Mouse (Mus musculus): Measurements from ENCODE around the gene Inmt. TPM values are rescaled to one million over a fixed set of nuclear protein-coding genes. Genes with fewer than 3 reads are reported as not detected.
A peak's percentile ranks its signal among the peaks of the same experiment; 100 is the strongest.

The Inmt gene
- total RNA-seq, 1 experiment from 2014 or later, result not detected

- ATAC-seq (replicated peaks in 1 of 2; ENCODE audit: insufficient read depth in 1 of 2, low FRiP score in 2 of 2, low TSS enrichment in 1 of 2, low read depth in 1 of 2, poor library complexity in 2 of 2, severe bottlenecking in 2 of 2), result no peak
Observed at GRCm38 (mm10) chr6:55175456-55175855, 613 bp upstream of the Inmt start.

- no peak for ATAC-seq (replicated peaks in 1 of 2; ENCODE audit: insufficient read depth in 1 of 2, low FRiP score in 2 of 2, low TSS enrichment in 1 of 2, low read depth in 1 of 2, poor library complexity in 2 of 2, severe bottlenecking in 2 of 2)
Observed at GRCm38 (mm10) chr6:55173941-55174349, 898 bp downstream of the Inmt start.

DNA sequence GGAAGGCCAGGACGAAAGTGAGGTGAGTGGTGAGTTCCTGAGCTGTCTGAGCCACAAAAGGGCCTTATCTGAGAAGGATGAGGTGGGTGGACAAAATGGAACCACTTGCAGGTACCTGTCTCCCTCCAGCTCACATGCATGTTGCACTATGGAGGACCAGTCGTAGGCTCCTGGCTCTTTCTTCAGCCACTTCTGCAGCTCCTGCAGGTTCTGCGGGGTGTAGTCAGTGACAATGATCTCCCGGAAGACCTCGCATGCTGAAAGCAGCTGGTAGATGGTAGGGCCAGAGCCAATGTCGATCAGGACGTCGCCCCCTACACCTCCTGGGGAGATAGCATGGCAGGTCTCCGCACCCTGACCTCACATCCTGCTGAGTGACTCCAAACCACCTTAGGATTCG lies 1.7 kb downstream of the Inmt start:
- ATAC-seq (replicated peaks in 1 of 2; ENCODE audit: insufficient read depth in 1 of 2, low FRiP score in 2 of 2, low TSS enrichment in 1 of 2, low read depth in 1 of 2, poor library complexity in 2 of 2, severe bottlenecking in 2 of 2), result no peak

GRCm38 (mm10) chr6:55171638-55172037 lies 3.2 kb downstream of the Inmt start:
- no peak for ATAC-seq (replicated peaks in 1 of 2; ENCODE audit: insufficient read depth in 1 of 2, low FRiP score in 2 of 2, low TSS enrichment in 1 of 2, low read depth in 1 of 2, poor library complexity in 2 of 2, severe bottlenecking in 2 of 2)

DNA sequence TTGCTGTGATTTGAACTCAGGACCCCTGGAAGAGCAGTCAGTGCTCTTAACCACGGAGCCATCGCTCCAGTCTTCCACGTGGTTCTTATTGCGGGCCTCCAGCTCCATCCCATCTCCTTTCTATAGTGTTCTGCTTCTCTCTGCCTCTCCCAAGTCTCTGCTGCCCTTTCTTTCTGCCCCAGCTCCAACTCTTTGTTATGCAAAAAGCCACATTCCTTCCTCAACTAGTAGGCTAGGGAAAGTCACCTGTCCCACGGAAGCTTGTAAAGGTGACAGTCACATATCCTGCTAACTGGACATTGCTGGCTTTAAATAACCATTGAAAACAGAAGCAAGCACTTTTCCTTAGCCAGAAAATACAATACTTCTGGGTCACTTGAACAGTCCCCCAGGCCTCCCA lies 5.0 kb downstream of the Inmt start:
- ATAC-seq (replicated peaks in 1 of 2; ENCODE audit: insufficient read depth in 1 of 2, low FRiP score in 2 of 2, low TSS enrichment in 1 of 2, low read depth in 1 of 2, poor library complexity in 2 of 2, severe bottlenecking in 2 of 2), result no peak

- ATAC-seq (replicated peaks in 1 of 2; ENCODE audit: insufficient read depth in 1 of 2, low FRiP score in 2 of 2, low TSS enrichment in 1 of 2, low read depth in 1 of 2, poor library complexity in 2 of 2, severe bottlenecking in 2 of 2), result peak; percentile 66 to 85
Observed at GRCm38 (mm10) chr6:55166777-55167463, 7.9 kb downstream of the Inmt start.

DNA sequence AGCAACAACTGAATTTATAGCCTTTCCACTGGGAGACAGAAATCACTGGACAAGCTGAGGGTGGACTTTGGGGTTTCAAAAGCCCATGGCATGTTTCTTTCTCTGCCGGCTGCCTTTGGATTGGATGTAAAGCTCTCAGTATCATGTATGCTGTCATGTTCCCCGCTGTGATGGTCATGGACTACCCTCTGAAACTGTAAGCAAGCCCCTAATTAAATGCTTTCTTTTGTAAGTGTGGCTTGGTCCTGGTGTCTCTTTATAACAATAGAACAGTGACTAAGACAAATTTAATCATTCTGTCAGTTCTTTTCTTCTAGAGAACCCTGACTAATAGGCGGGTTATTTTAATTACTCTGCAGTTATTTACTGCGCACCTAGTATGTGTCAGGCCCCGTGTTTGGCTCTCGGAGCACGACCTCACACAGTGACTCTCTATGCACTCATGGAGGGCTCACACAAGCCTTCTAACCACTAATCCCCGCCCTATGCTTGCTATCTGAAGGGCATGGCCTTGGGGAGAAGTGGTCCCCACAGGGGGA lies 11.7 kb downstream of the Inmt start:
- ATAC-seq (replicated peaks in 1 of 2; ENCODE audit: insufficient read depth in 1 of 2, low FRiP score in 2 of 2, low TSS enrichment in 1 of 2, low read depth in 1 of 2, poor library complexity in 2 of 2, severe bottlenecking in 2 of 2), result no peak

- 0 out of 4 replicates have a peak, but pooled peaks of 1 of the 2 experiments have one; percentile 34 for ATAC-seq (replicated peaks in 1 of 2; ENCODE audit: insufficient read depth in 1 of 2, low FRiP score in 2 of 2, low TSS enrichment in 1 of 2, low read depth in 1 of 2, poor library complexity in 2 of 2, severe bottlenecking in 2 of 2)
Observed at GRCm38 (mm10) chr6:55161311-55161761, 13.5 kb downstream of the Inmt start.

GRCm38 (mm10) chr6:55159256-55159655 lies 15.6 kb downstream of the Inmt start:
- ATAC-seq (replicated peaks in 1 of 2; ENCODE audit: insufficient read depth in 1 of 2, low FRiP score in 2 of 2, low TSS enrichment in 1 of 2, low read depth in 1 of 2, poor library complexity in 2 of 2, severe bottlenecking in 2 of 2), result no peak

GRCm38 (mm10) chr6:55152226-55152625 lies 22.6 kb downstream of the Inmt start:
- no peak for ATAC-seq (replicated peaks in 1 of 2; ENCODE audit: insufficient read depth in 1 of 2, low FRiP score in 2 of 2, low TSS enrichment in 1 of 2, low read depth in 1 of 2, poor library complexity in 2 of 2, severe bottlenecking in 2 of 2)

GRCm38 (mm10) chr6:55146138-55146537 lies 28.7 kb downstream of the Inmt start:
- no peak for ATAC-seq (replicated peaks in 1 of 2; ENCODE audit: insufficient read depth in 1 of 2, low FRiP score in 2 of 2, low TSS enrichment in 1 of 2, low read depth in 1 of 2, poor library complexity in 2 of 2, severe bottlenecking in 2 of 2)

DNA sequence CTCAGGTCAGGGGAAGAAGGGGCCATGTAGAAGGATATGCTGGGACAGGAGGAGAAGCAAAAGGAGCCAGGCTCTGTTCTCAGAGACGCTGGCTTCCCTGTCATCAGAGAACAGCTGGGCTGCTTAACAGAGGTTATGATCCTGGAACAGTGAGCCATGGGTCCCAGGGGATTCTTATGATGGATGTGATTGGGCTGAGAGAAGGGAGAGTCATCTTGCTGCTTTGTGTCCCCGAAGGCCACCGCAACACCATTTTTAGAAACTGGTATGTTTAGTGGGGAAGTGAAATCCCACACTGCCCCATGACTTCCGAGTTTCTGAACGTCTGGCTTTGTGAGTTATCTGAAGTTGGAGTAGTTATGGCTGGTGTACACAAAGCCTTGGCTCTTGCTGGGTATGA lies 29.6 kb downstream of the Inmt start:
- ATAC-seq (replicated peaks in 1 of 2; ENCODE audit: insufficient read depth in 1 of 2, low FRiP score in 2 of 2, low TSS enrichment in 1 of 2, low read depth in 1 of 2, poor library complexity in 2 of 2, severe bottlenecking in 2 of 2), result no peak

DNA sequence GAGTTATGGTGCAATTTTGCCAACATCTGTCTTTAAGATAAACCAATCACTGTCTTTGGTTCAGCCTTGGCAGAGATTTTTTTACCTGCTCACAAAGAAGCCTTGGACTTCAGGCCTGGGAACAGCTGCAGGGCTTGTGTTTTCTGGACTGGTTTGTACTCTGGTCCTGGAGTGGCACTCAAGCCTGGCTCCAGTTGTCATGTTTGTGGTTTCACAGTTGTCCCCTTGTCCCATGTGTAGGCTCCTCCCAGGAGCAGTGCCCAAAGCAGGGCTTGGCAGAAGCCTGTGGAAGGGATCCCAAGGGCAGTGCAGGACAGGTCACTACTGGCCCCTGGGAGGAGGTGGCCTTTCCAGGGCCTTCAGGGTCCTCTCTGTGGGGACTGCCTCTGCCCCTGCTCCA lies 36.5 kb downstream of the Inmt start:
- no peak for ATAC-seq (replicated peaks in 1 of 2; ENCODE audit: insufficient read depth in 1 of 2, low FRiP score in 2 of 2, low TSS enrichment in 1 of 2, low read depth in 1 of 2, poor library complexity in 2 of 2, severe bottlenecking in 2 of 2)

DNA sequence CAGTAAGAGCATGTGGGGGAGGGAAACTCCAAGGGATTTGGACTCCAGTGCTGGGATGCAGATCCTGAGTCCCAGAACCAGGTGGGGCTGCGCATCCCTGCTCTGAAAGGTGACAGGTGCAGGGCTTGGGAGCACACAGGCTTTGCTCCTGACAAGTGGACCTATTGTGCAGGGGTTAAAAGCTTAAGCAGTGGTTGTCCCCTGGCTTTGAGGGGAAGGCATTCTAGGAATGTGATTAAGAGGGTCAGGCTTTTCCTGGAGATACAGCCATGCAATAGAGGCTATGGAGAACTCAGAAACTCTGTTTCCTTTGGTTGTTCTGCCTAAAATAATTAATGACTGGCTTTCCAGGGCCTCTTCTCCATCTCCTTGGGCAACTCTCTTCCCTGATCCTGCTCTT lies 41.4 kb downstream of the Inmt start:
- ATAC-seq (replicated peaks in 1 of 2; ENCODE audit: insufficient read depth in 1 of 2, low FRiP score in 2 of 2, low TSS enrichment in 1 of 2, low read depth in 1 of 2, poor library complexity in 2 of 2, severe bottlenecking in 2 of 2), result no peak

DNA sequence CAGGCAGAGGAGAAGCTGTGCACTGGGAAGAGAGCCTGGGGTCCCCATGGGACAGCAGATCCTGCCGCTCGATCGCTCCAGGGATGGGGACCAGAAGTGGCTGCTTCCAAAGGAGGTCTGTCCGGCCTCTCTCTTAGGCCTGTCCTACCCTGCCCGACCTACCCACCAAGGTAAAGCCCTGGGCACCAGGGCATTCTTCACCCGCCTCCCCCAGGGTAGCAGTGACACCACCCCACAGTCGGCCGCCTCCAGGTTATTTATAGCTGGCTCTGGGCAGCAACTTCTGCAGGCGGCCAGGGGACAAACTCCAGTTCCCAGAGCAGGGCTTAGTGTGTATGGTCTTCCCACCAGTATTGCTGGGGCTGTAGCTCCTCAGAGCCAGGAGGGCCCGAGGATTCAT lies 42.0 kb downstream of the Inmt start, which contains the start of gene Crhr2:
TSS of gene Crhr2 (minus strand) at position 223 of the 400 bp plus-strand sequence.
- no peak for ATAC-seq (replicated peaks in 1 of 2; ENCODE audit: insufficient read depth in 1 of 2, low FRiP score in 2 of 2, low TSS enrichment in 1 of 2, low read depth in 1 of 2, poor library complexity in 2 of 2, severe bottlenecking in 2 of 2)

GRCm38 (mm10) chr6:55131301-55131700 lies 43.5 kb downstream of the Inmt start:
- no peak for ATAC-seq (replicated peaks in 1 of 2; ENCODE audit: insufficient read depth in 1 of 2, low FRiP score in 2 of 2, low TSS enrichment in 1 of 2, low read depth in 1 of 2, poor library complexity in 2 of 2, severe bottlenecking in 2 of 2)

- no peak for ATAC-seq (replicated peaks in 1 of 2; ENCODE audit: insufficient read depth in 1 of 2, low FRiP score in 2 of 2, low TSS enrichment in 1 of 2, low read depth in 1 of 2, poor library complexity in 2 of 2, severe bottlenecking in 2 of 2)
Observed at GRCm38 (mm10) chr6:55130631-55131030, 44.2 kb downstream of the Inmt start.

- ATAC-seq (replicated peaks in 1 of 2; ENCODE audit: insufficient read depth in 1 of 2, low FRiP score in 2 of 2, low TSS enrichment in 1 of 2, low read depth in 1 of 2, poor library complexity in 2 of 2, severe bottlenecking in 2 of 2), result no peak
Observed at GRCm38 (mm10) chr6:55128391-55128790, 46.5 kb downstream of the Inmt start.

- ATAC-seq (replicated peaks in 1 of 2; ENCODE audit: insufficient read depth in 1 of 2, low FRiP score in 2 of 2, low TSS enrichment in 1 of 2, low read depth in 1 of 2, poor library complexity in 2 of 2, severe bottlenecking in 2 of 2), result no peak
Observed at GRCm38 (mm10) chr6:55126576-55126975, 48.3 kb downstream of the Inmt start.
